Mouse (Mus musculus): ENCODE measurements around the gene Tmem145.

GRCm38 (mm10) chr7:25296945-25297453 lies 8.9 kb upstream of the Tmem145 start:
- TF ChIP-seq CTCF (IDR thresholded peaks at IDR 0.05; ENCODE audit: low read depth) (no peak), EP300 (IDR thresholded peaks at IDR 0.05; ENCODE audit: low read depth) (no peak)
